In genomic region chr16:65472472-65473001, GRCm38 (mm10) we compare ENCODE assay signal across 9 mouse cellular contexts. TPM values are rescaled to one million over a fixed set of nuclear protein-coding genes. Genes with fewer than 3 reads are reported as not detected.
A peak's percentile ranks its signal among the peaks of the same experiment; 100 is the strongest.
DNase-seq lines count a peak whose midpoint lies in the region; ATAC-seq and TF ChIP-seq lines count a peak whose summit lies in the region.
"Had no signal": no experiment of that assay in that cellular context is flagged by ENCODE, and none has a peak within 500 bp of the region (broad histone marks: within the 10 kb centered on the region; RNA-seq: fewer than 3 reads in every experiment).

No protein-coding gene starts in this region.

- TF ChIP-seq CTCF in liver, postnatal 0 days (IDR thresholded peaks at IDR 0.05; ENCODE audit: low read depth): peak; percentile 75
- peak; percentile 88 for TF ChIP-seq CTCF in hindbrain, postnatal 0 days (IDR thresholded peaks at IDR 0.05; ENCODE audit: low read depth)

- H3K4me2 ChIP-seq in liver, postnatal 0 days (ENCODE audit: low read depth, low read length): no peak overlapping the region
- H3K4me2 ChIP-seq in hindbrain, postnatal 0 days (ENCODE audit: low read depth, low read length): no peak overlapping the region
- H3K4me2 ChIP-seq: liver, embryonic 15.5 days had no signal

- no peak for ATAC-seq in cerebellum, adult (ENCODE audit: insufficient number of reproducible peaks, low FRiP score, low TSS enrichment)
- ATAC-seq in liver, postnatal 0 days: no peak
- 0 out of 2 replicates have a peak, but pooled peaks have one; percentile 40 for ATAC-seq in hindbrain, postnatal 0 days

- no peaks in the 10 kb centered on the region for H3K4me1 ChIP-seq in liver, postnatal 0 days (ENCODE audit: insufficient read depth)
- no peaks in the 10 kb centered on the region for H3K4me1 ChIP-seq in hindbrain, postnatal 0 days (ENCODE audit: insufficient read depth, low read length)
- H3K4me1 ChIP-seq: liver, embryonic 15.5 days had no signal

- 14% methylated on average over 5 of the region's 5 CpGs for WGBS in liver, postnatal 0 days (ENCODE audit: insufficient replicate concordance)
- WGBS in hindbrain, postnatal 0 days: 17% methylated on average over 5 of the region's 5 CpGs

- no peak for TF ChIP-seq EP300 in liver, postnatal 0 days (IDR thresholded peaks at IDR 0.05; ENCODE audit: low read depth)

- no peaks in the 10 kb centered on the region for H3K9me3 ChIP-seq in liver, postnatal 0 days (ENCODE audit: low read length)
- no peaks in the 10 kb centered on the region for H3K9me3 ChIP-seq in hindbrain, postnatal 0 days (ENCODE audit: low read length)
- H3K9me3 ChIP-seq: liver, embryonic 15.5 days had no signal

- no peaks in the 10 kb centered on the region for H3K36me3 ChIP-seq in liver, postnatal 0 days (replicated peaks; ENCODE audit: insufficient read depth, low read length)
- H3K36me3 ChIP-seq in hindbrain, postnatal 0 days (ENCODE audit: insufficient read depth, low read length): no peaks in the 10 kb centered on the region
- H3K36me3 ChIP-seq: liver, embryonic 15.5 days had no signal

- no peak overlapping the region for H3K9ac ChIP-seq in liver, postnatal 0 days (replicated peaks)
- no peak overlapping the region for H3K9ac ChIP-seq in hindbrain, postnatal 0 days (replicated peaks; ENCODE audit: low read length)
- H3K9ac ChIP-seq: liver, embryonic 15.5 days had no signal

- no peak overlapping the region for H3K27ac ChIP-seq in liver, postnatal 0 days (ENCODE audit: low read depth)
- H3K27ac ChIP-seq in hindbrain, postnatal 0 days: no peak overlapping the region
- H3K27ac ChIP-seq: liver, embryonic 15.5 days had no signal

- H3K27me3 ChIP-seq in liver, postnatal 0 days (ENCODE audit: insufficient read depth, low read length): no peaks in the 10 kb centered on the region
- no peaks in the 10 kb centered on the region for H3K27me3 ChIP-seq in hindbrain, postnatal 0 days (ENCODE audit: insufficient read depth, low read length)
- H3K27me3 ChIP-seq: liver, embryonic 15.5 days had no signal

- H3K4me3 ChIP-seq in liver, postnatal 0 days (ENCODE audit: low read depth, low read length): no peak overlapping the region
- no peak overlapping the region for H3K4me3 ChIP-seq in hindbrain, postnatal 0 days (ENCODE audit: low read length)
- H3K4me3 ChIP-seq: liver, embryonic 15.5 days had no signal

- DNase-seq in cerebellum, adult 8-10 months: peak; percentile 3
- no peak for DNase-seq in liver, postnatal 0 days
- no peak for DNase-seq in liver
- DNase-seq in adrenal gland, postnatal 36 days: peak; percentile 10 to 44
- DNase-seq in hindbrain, postnatal 0 days (ENCODE audit: low spot score): peak; percentile 68
- peak; percentile 47 for DNase-seq in mesoderm, embryonic 11.5 days (ENCODE audit: low read depth, low spot score)
- DNase-seq in gastrocnemius, postnatal 36 days: no peak

- intact Hi-C loops in gastrocnemius, postnatal 36 days (cut with DNase I): loop anchor here (1.0 to 10.0 kb wide), 3 partner anchors 22 to 718 kb away; no protein-coding TSS in a partner anchor

RNA-seq across cellular contexts. Expression of gene Pou1f1, which starts 47.8 kb away (rescaled TPM):
- not detected in 2 replicates for polyA plus RNA-seq in liver, postnatal 0 days (2015; fragmentation: Nextera tagmentation; extraction: Ambion mirVana)
- total RNA-seq in adrenal gland, postnatal 36 days (2021): not detected
- total RNA-seq in hindbrain, postnatal 0 days (2014; rRNA removed): not detected in 2 replicates
- polyA plus RNA-seq in hindbrain, postnatal 0 days (2015; fragmentation: Nextera tagmentation; extraction: Ambion mirVana): not detected in 2 replicates
- total RNA-seq in gastrocnemius, postnatal 36 days (2021): not detected
- polyA plus RNA-seq: liver, embryonic 15.5 days had no signal

Comparison
In these comparisons a context has a peak if more than half of its experiments do, and no peak if none do; other contexts are left out.
1. DNase-seq: peak in cerebellum, adult 8-10 months (single experiment), adrenal gland, postnatal 36 days (2 of 2), hindbrain, postnatal 0 days (single experiment) and mesoderm, embryonic 11.5 days (single experiment); none in liver, postnatal 0 days (single experiment), liver (single experiment) and gastrocnemius, postnatal 36 days (0 of 2).